ENCODE assay signal across 14 mouse cellular contexts in genomic region chr2:128753295-128753873, GRCm38 (mm10). TPM values are rescaled to one million over a fixed set of nuclear protein-coding genes. Genes with fewer than 3 reads are reported as not detected.
DNase-seq lines count a peak whose midpoint lies in the region; ATAC-seq lines count a peak whose summit lies in the region.
"Had no signal": no experiment of that assay in that cellular context is flagged by ENCODE, and none has a peak within 500 bp of the region (broad histone marks: within the 10 kb centered on the region; RNA-seq: fewer than 3 reads in every experiment).

No protein-coding gene starts in this region.

- H3K27ac ChIP-seq in midbrain, embryonic 11.5 days (ENCODE audit: low read depth, low read length), result no peak overlapping the region
- no peak overlapping the region for H3K27ac ChIP-seq in midbrain, embryonic 16.5 days (ENCODE audit: low read length)
- H3K27ac ChIP-seq in kidney, embryonic 14.5 days (ENCODE audit: low read depth, low read length), result peak overlapping the region; percentile 1
- peak overlapping the region; percentile 39; the same call in 1 of the 2 replicates for H3K27ac ChIP-seq in stomach, embryonic 14.5 days (ENCODE audit: low read length)
- H3K27ac ChIP-seq: embryonic facial prominence, embryonic 15.5 days; hindbrain, embryonic 10.5 days had no signal

- H3K4me3 ChIP-seq in midbrain, embryonic 11.5 days (ENCODE audit: low read depth, low read length), result no peak overlapping the region
- H3K4me3 ChIP-seq in midbrain, embryonic 16.5 days (ENCODE audit: low read depth, low read length), result no peak overlapping the region
- no peak overlapping the region for H3K4me3 ChIP-seq in kidney, embryonic 14.5 days (ENCODE audit: low read length)
- no peak overlapping the region for H3K4me3 ChIP-seq in stomach, embryonic 14.5 days (ENCODE audit: low read depth, low read length)
- H3K4me3 ChIP-seq: embryonic facial prominence, embryonic 15.5 days; hindbrain, embryonic 10.5 days had no signal

- H3K27me3 ChIP-seq in midbrain, embryonic 11.5 days (ENCODE audit: control insufficient read depth, insufficient read depth, low read length), result no peaks in the 10 kb centered on the region
- no peaks in the 10 kb centered on the region for H3K27me3 ChIP-seq in midbrain, embryonic 16.5 days (ENCODE audit: control insufficient read depth, insufficient read depth, low read depth, low read length)
- no peaks in the 10 kb centered on the region for H3K27me3 ChIP-seq in kidney, embryonic 14.5 days (ENCODE audit: control insufficient read depth, insufficient read depth, low read length)
- no peaks in the 10 kb centered on the region for H3K27me3 ChIP-seq in stomach, embryonic 14.5 days (ENCODE audit: control insufficient read depth, insufficient read depth, low read length)
- H3K27me3 ChIP-seq: embryonic facial prominence, embryonic 15.5 days; Patski had no signal

- H3K9me3 ChIP-seq in midbrain, embryonic 11.5 days (ENCODE audit: control insufficient read depth, low read length), result no peaks in the 10 kb centered on the region
- no peaks in the 10 kb centered on the region for H3K9me3 ChIP-seq in midbrain, embryonic 16.5 days (replicated peaks; ENCODE audit: control insufficient read depth, low read length, poor library complexity, severe bottlenecking)
- H3K9me3 ChIP-seq in kidney, embryonic 14.5 days (ENCODE audit: control insufficient read depth, low read length), result no peaks in the 10 kb centered on the region
- no peaks in the 10 kb centered on the region for H3K9me3 ChIP-seq in stomach, embryonic 14.5 days (ENCODE audit: control insufficient read depth, low read depth, low read length)
- H3K9me3 ChIP-seq: embryonic facial prominence, embryonic 15.5 days; hindbrain, embryonic 10.5 days had no signal

- no peaks in the 10 kb centered on the region for H3K4me1 ChIP-seq in midbrain, embryonic 11.5 days (ENCODE audit: control insufficient read depth, insufficient read depth, low read length)
- H3K4me1 ChIP-seq in midbrain, embryonic 16.5 days (ENCODE audit: control insufficient read depth, insufficient read depth, low read length), result no peaks in the 10 kb centered on the region
- peaks cover 4% of the 10 kb centered on the region; the same call in 1 of the 2 replicates for H3K4me1 ChIP-seq in kidney, embryonic 14.5 days (ENCODE audit: control insufficient read depth, insufficient read depth, low read length)
- no peaks in the 10 kb centered on the region for H3K4me1 ChIP-seq in stomach, embryonic 14.5 days (ENCODE audit: control insufficient read depth, insufficient read depth, low read length)
- H3K4me1 ChIP-seq: embryonic facial prominence, embryonic 15.5 days; hindbrain, embryonic 10.5 days had no signal

- H3K36me3 ChIP-seq in midbrain, embryonic 11.5 days (ENCODE audit: control insufficient read depth, insufficient read depth, low read length), result no peaks in the 10 kb centered on the region
- no peaks in the 10 kb centered on the region for H3K36me3 ChIP-seq in midbrain, embryonic 16.5 days (ENCODE audit: control insufficient read depth, insufficient read depth, low read length)
- H3K36me3 ChIP-seq in kidney, embryonic 14.5 days (ENCODE audit: control insufficient read depth, insufficient read depth, low read length), result peaks cover 16% of the 10 kb centered on the region
- 0 out of 2 replicates have a peak, but pooled peaks cover 2% of the 10 kb centered on the region for H3K36me3 ChIP-seq in stomach, embryonic 14.5 days (ENCODE audit: control insufficient read depth, insufficient read depth, low read length)

- H3K4me2 ChIP-seq in midbrain, embryonic 11.5 days, result no peak overlapping the region
- H3K4me2 ChIP-seq in midbrain, embryonic 16.5 days (ENCODE audit: low read length), result no peak overlapping the region
- H3K4me2 ChIP-seq in kidney, embryonic 14.5 days (replicated peaks; ENCODE audit: low read depth, low read length), result no peak overlapping the region
- H3K4me2 ChIP-seq in stomach, embryonic 14.5 days (replicated peaks; ENCODE audit: low read depth, low read length), result no peak overlapping the region
- H3K4me2 ChIP-seq: embryonic facial prominence, embryonic 15.5 days had no signal

- no peak overlapping the region for H3K9ac ChIP-seq in midbrain, embryonic 11.5 days (ENCODE audit: low read length)
- no peak overlapping the region for H3K9ac ChIP-seq in midbrain, embryonic 16.5 days (ENCODE audit: low read depth, low read length)
- no peak overlapping the region for H3K9ac ChIP-seq in kidney, embryonic 14.5 days (ENCODE audit: low read depth, low read length)
- H3K9ac ChIP-seq in stomach, embryonic 14.5 days (replicated peaks; ENCODE audit: low read depth, low read length), result no peak overlapping the region
- H3K9ac ChIP-seq: embryonic facial prominence, embryonic 15.5 days had no signal

- peak; percentile 95 for DNase-seq in heart, adult 11 months
- no peak for DNase-seq in heart, adult 8-10 months (ENCODE audit: low spot score)
- peak; percentile 71 for DNase-seq in midbrain, embryonic 11.5 days (ENCODE audit: low spot score, missing footprints)
- DNase-seq in retina, embryonic 14.5 days (ENCODE audit: low spot score), result no peak
- DNase-seq in right cerebral cortex, adult 18-20 months, result no peak
- DNase-seq: adrenal gland, postnatal 25 days; cerebellum, adult 9-10 months; thymus, postnatal 14 days had no signal

- ATAC-seq in midbrain, embryonic 11.5 days (ENCODE audit: low FRiP score), result no peak
- no peak for ATAC-seq in midbrain, embryonic 16.5 days
- ATAC-seq in kidney, embryonic 14.5 days (ENCODE audit: low FRiP score, low TSS enrichment), result no peak
- ATAC-seq in stomach, embryonic 14.5 days (ENCODE audit: insufficient number of reproducible peaks, insufficient read depth, low FRiP score, low read depth), result no peak
- ATAC-seq: Patski had no signal

- WGBS in midbrain, embryonic 11.5 days, result 79% methylated on average over 6 of the region's 6 CpGs
- 74% methylated on average over 6 of the region's 6 CpGs for WGBS in midbrain, embryonic 16.5 days
- WGBS in kidney, embryonic 14.5 days, result 34% methylated on average over 6 of the region's 6 CpGs
- 31% methylated on average over 6 of the region's 6 CpGs for WGBS in stomach, embryonic 14.5 days

RNA-seq across cellular contexts. Expression of gene Mertk, which starts 54.6 kb away (rescaled TPM):
- total RNA-seq in heart, adult 8-10 months (2022), result 1 to 10 TPM; 4.4 to 5.3 (median 4.5) TPM
- polyA plus RNA-seq in midbrain, embryonic 11.5 days (2014; fragmentation: Nextera tagmentation; extraction: Ambion mirVana), result 3.0 and 4.3 TPM in 2 replicates
- polyA plus RNA-seq in midbrain, embryonic 16.5 days (2015; fragmentation: Nextera tagmentation; extraction: Ambion mirVana), result 1.5 and 1.9 TPM in 2 replicates
- 7.3 and 10.3 TPM in 2 replicates for polyA plus RNA-seq in kidney, embryonic 14.5 days (2014; fragmentation: Nextera tagmentation; extraction: Ambion mirVana)
- 5.4 and 6.1 TPM in 2 replicates for polyA plus RNA-seq in stomach, embryonic 14.5 days (2014; fragmentation: Nextera tagmentation; extraction: Ambion mirVana)

Comparison
In these comparisons a context has a peak if more than half of its experiments do, and no peak if none do; other contexts are left out.
1. DNase-seq: peak in heart, adult 11 months (single experiment) and midbrain, embryonic 11.5 days (single experiment); none in heart, adult 8-10 months (single experiment), retina, embryonic 14.5 days (single experiment) and right cerebral cortex, adult 18-20 months (single experiment).
2. H3K27ac ChIP-seq: peak in kidney, embryonic 14.5 days (single experiment) and stomach, embryonic 14.5 days (single experiment); none in midbrain, embryonic 11.5 days (single experiment) and midbrain, embryonic 16.5 days (single experiment).